Mouse (Mus musculus) kidney, postnatal 0 days (tissue): ENCODE results near the gene Calml4. TPM values are rescaled to one million over a fixed set of nuclear protein-coding genes. Genes with fewer than 3 reads are reported as not detected.
"Not testable (repeated sequence)": the region's sequence is repeated elsewhere in the genome, so short reads cannot be mapped to it uniquely, and the experiment has no call there.

Experiments used
- ATAC-seq: fragments of 200-750 bp; cut with Nextera tagmentation; replicated peaks from 2 replicates; pipeline ENCODE4 v1.8.0; 2017; ENCODE audit warnings: low read depth, moderate number of reproducible peaks, moderate TSS enrichment, moderate library complexity; ENCODE audit not compliant: low FRiP score
- DNase-seq: peaks from one replicate; pipeline ENCODE4 v3.0.0-alpha.2; 2016; ENCODE audit warnings: low spot score
- H3K27ac ChIP-seq: fragments of 300-500 bp; sonication (generic); 2 replicates; pipeline ENCODE4 v1.5.1; 2014; ENCODE audit warnings: mild to moderate bottlenecking
- H3K27me3 ChIP-seq: fragments of 300-500 bp; sonication (generic); 2 replicates; pipeline ENCODE4 v1.6.1; 2014; ENCODE audit warnings: low read length, mixed read lengths; ENCODE audit not compliant: insufficient read depth
- H3K36me3 ChIP-seq: fragments of 300-500 bp; sonication (generic); 2 replicates; pipeline ENCODE4 v1.6.1; 2014; ENCODE audit warnings: low read length, mixed read lengths; ENCODE audit not compliant: insufficient read depth
- H3K4me1 ChIP-seq: fragments of 300-500 bp; sonication (generic); replicated peaks from 2 replicates; pipeline ENCODE4 v1.6.1; 2014; ENCODE audit warnings: antibody characterized with exemption, low read length, mixed read lengths; ENCODE audit not compliant: insufficient read depth
- H3K4me2 ChIP-seq: fragments of 300-500 bp; sonication (generic); 2 replicates; pipeline ENCODE4 v1.6.1; 2014; ENCODE audit warnings: mild to moderate bottlenecking, low read length, moderate library complexity, mixed read lengths
- H3K4me3 ChIP-seq: fragments of 300-500 bp; sonication (generic); replicated peaks from 2 replicates; pipeline ENCODE4 v1.5.1; 2014; ENCODE audit warnings: low read depth, low read length
- H3K9ac ChIP-seq: fragments of 300-500 bp; sonication (generic); 2 replicates; pipeline ENCODE4 v1.6.1; 2014; ENCODE audit warnings: low read depth, low read length
- H3K9me3 ChIP-seq: fragments of 300-500 bp; sonication (generic); replicated peaks from 2 replicates; pipeline ENCODE4 v1.6.1; 2016; ENCODE audit warnings: low read length, inconsistent platforms, mixed read lengths
- CTCF ChIP-seq: IDR thresholded peaks from 2 replicates; pipeline ENCODE4 v1.5.1; 2016; ENCODE audit warnings: antibody characterized with exemption, low read depth, mild to moderate bottlenecking, moderate library complexity
- WGBS: fragments of 180-500 bp; shearing (Covaris S2); extraction: QIAGEN DNeasy Blood & Tissue Kit; methylation state at CpG from one replicate; pipeline ENCODE4 v1.1.7; 2014; 5-methylcytosine and 5-hydroxymethylcytosine counted together
- polyA plus RNA-seq: library from polyadenylated mRNA; unstranded; fragments of >200 nt; fragmentation: Nextera tagmentation; extraction: Ambion mirVana; gene quantifications from 2 replicates; pipeline ENCODE4 v1.2.1, GENCODE M21; 2015

Calml4 gene
- polyA plus RNA-seq, 1 experiment from 2014 or later: 301 TPM

GRCm38 (mm10) chr9:62814751-62815150 is 43.1 kb upstream of the Calml4 start:
- no peaks in the 10 kb centered on the region for H3K36me3 ChIP-seq
- H3K4me2 ChIP-seq: no peak overlapping the region
- peaks cover 4% of the 10 kb centered on the region; the same call in 1 of the 2 replicates for H3K4me1 ChIP-seq
- WGBS: 86% methylated on average over 2 of the region's 2 CpGs
- H3K27ac ChIP-seq: no peak overlapping the region
- ATAC-seq: no peak
- H3K9ac ChIP-seq: no peak overlapping the region
- no peak for DNase-seq
- H3K27me3 ChIP-seq: no peaks in the 10 kb centered on the region
- no peak overlapping the region for H3K4me3 ChIP-seq
- no peaks in the 10 kb centered on the region for H3K9me3 ChIP-seq
- TF ChIP-seq CTCF: no peak

- Histone ChIP-seq H3K27ac (no peak overlapping the region), H3K4me2 (no peak overlapping the region), H3K4me1 (peaks cover 4% of the 10 kb centered on the region; the same call in 1 of the 2 replicates), H3K9ac (no peak overlapping the region), H3K9me3 (no peaks in the 10 kb centered on the region), H3K36me3 (no peaks in the 10 kb centered on the region), H3K27me3 (no peaks in the 10 kb centered on the region), H3K4me3 (no peak overlapping the region)
- ATAC-seq (no peak), DNase-seq (no peak)
- 81% methylated on average over 9 of the region's 9 CpGs for WGBS
- TF ChIP-seq CTCF: no peak
Observed at GRCm38 (mm10) chr9:62816323-62817098, 41.4 kb upstream of the Calml4 start.

- no peak for TF ChIP-seq CTCF
- Histone ChIP-seq H3K27ac (no peak overlapping the region), H3K4me2 (no peak overlapping the region), H3K9ac (no peak overlapping the region), H3K4me1 (peaks cover 4% of the 10 kb centered on the region; the same call in 1 of the 2 replicates), H3K36me3 (no peaks in the 10 kb centered on the region), H3K27me3 (no peaks in the 10 kb centered on the region), H3K9me3 (no peaks in the 10 kb centered on the region), H3K4me3 (no peak overlapping the region)
- DNase-seq (no peak), ATAC-seq (no peak)
- 65% methylated on average over 12 of the region's 12 CpGs for WGBS
Observed at GRCm38 (mm10) chr9:62817099-62817571, 40.7 kb upstream of the Calml4 start.

GRCm38 (mm10) chr9:62817828-62818614 is 39.9 kb upstream of the Calml4 start:
- Histone ChIP-seq H3K4me2 (no peak overlapping the region), H3K9ac (no peak overlapping the region), H3K9me3 (no peaks in the 10 kb centered on the region), H3K27me3 (no peaks in the 10 kb centered on the region), H3K4me3 (no peak overlapping the region), H3K27ac (no peak overlapping the region), H3K36me3 (no peaks in the 10 kb centered on the region), H3K4me1 (no peaks in the 10 kb centered on the region)
- no peak for TF ChIP-seq CTCF
- DNase-seq (no peak), ATAC-seq (no peak)
- 70% methylated on average over 4 of the region's 4 CpGs for WGBS

- Histone ChIP-seq H3K9ac (no peak overlapping the region), H3K9me3 (no peaks in the 10 kb centered on the region), H3K27ac (no peak overlapping the region), H3K27me3 (no peaks in the 10 kb centered on the region), H3K36me3 (no peaks in the 10 kb centered on the region), H3K4me1 (no peaks in the 10 kb centered on the region), H3K4me2 (no peak overlapping the region), H3K4me3 (no peak overlapping the region)
- no peak for TF ChIP-seq CTCF
- DNase-seq: no peak
- WGBS: 77% methylated on average over 3 of the region's 3 CpGs
- ATAC-seq: no peak
Observed at GRCm38 (mm10) chr9:62819494-62819893, 38.4 kb upstream of the Calml4 start.

GRCm38 (mm10) chr9:62819910-62820309 is 38.0 kb upstream of the Calml4 start:
- H3K4me3 ChIP-seq, H3K4me2 ChIP-seq, H3K36me3 ChIP-seq, H3K9me3 ChIP-seq, H3K27me3 ChIP-seq, ATAC-seq, DNase-seq, H3K27ac ChIP-seq, H3K4me1 ChIP-seq, H3K9ac ChIP-seq: not testable (repeated sequence)
- WGBS: 92% methylated on average over 6 of the region's 6 CpGs
